Mouse (Mus musculus): ENCODE measurements at regions not wholly inside any gene's neighbourhood (a gene's known extent, or its start where the extent isn't known, plus 50 kb on each side); places are given as distances from the start of the nearest gene placed in this dataset.

DNA sequence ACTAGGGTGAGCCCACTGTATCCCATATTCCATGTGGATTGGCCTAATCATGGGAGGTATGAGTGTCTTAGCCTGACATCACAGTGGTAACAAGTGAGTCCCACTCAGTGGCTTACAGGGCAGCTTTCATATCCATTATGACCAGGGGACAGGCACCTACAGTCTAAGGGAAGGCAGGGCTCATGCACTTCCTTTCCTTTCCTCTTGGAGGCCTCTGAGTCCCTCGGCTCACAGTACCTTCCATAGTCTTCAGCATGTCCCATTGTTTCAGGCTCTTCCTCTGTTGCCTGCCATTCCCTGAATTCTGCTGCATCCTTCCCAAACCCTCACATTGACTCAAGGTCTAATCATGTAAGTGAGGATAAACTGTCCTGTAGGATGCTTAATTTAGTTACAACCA is 258.3 kb upstream of the Id2 start:
- Histone ChIP-seq H3K9me3 (no peaks in the 10 kb centered on the region), H3K27ac (no peak overlapping the region), H3K9ac (no peak overlapping the region), H3K4me1 (no peaks in the 10 kb centered on the region), H3K27me3 (no peaks in the 10 kb centered on the region), H3K4me3 (replicated peaks) (no peak overlapping the region), H3K4me2 (no peak overlapping the region), H3K36me3 (replicated peaks) (no peaks in the 10 kb centered on the region)
- no peak for ATAC-seq (ENCODE audit: low FRiP score)
- 78% methylated on average over 1 of the region's 1 CpGs for WGBS

DNA sequence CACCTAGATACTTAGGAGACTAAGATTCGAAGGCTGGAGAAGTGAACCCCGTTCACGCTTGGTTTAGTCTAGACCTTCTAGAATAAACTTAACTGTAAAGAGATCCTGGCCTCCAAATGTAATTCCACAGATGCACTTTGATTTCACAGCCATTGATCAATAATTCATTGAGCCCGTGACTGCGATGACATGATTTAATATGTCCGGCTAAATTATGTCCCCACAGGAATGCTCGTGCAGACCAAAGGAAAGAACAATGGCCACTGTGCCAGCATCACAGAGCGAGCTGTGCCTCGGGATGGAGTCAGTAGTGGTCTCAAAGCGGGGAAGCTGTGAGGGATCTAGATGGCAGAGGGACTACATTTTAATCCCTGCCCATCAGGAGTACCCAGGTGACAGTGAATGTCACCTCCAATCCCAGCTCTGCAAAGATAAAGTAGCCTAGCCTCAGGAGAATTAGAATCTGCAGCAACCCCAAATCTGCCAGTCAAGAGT is 256.5 kb upstream of the Id2 start:
- Histone ChIP-seq H3K4me1 (no peaks in the 10 kb centered on the region), H3K4me3 (replicated peaks) (no peak overlapping the region), H3K27ac (no peak overlapping the region), H3K27me3 (no peaks in the 10 kb centered on the region), H3K9me3 (no peaks in the 10 kb centered on the region), H3K9ac (no peak overlapping the region), H3K36me3 (replicated peaks) (no peaks in the 10 kb centered on the region), H3K4me2 (no peak overlapping the region)
- no peak for ATAC-seq (ENCODE audit: low FRiP score)
- WGBS: 89% methylated on average over 10 of the region's 10 CpGs

DNA sequence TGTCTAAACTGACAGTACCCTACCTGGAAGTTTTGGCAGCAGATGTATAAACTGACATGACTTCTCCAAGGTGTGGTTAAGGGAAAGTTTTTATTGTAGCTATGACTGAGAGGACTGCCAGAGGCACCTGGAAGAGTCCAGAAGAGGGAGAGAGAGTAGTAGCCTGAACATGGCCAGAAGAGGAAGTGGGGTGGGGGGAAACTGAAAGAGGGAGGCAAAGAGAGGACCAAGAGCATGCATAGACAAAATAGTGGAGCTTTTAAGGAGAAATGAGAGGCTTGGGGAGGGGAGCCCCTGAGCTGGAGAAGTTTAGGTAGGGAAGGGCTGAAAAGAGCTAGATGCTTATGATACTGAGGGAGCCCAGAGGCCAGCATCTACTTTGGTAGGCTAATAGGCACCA is 255.2 kb upstream of the Id2 start:
- H3K9me3 ChIP-seq: no peaks in the 10 kb centered on the region
- no peak overlapping the region for H3K27ac ChIP-seq
- ATAC-seq (ENCODE audit: low FRiP score): no peak
- H3K4me2 ChIP-seq: no peak overlapping the region
- no peak overlapping the region for H3K9ac ChIP-seq
- no peak overlapping the region for H3K4me3 ChIP-seq (replicated peaks)
- H3K27me3 ChIP-seq: no peaks in the 10 kb centered on the region
- H3K4me1 ChIP-seq: no peaks in the 10 kb centered on the region
- H3K36me3 ChIP-seq (replicated peaks): no peaks in the 10 kb centered on the region

DNA sequence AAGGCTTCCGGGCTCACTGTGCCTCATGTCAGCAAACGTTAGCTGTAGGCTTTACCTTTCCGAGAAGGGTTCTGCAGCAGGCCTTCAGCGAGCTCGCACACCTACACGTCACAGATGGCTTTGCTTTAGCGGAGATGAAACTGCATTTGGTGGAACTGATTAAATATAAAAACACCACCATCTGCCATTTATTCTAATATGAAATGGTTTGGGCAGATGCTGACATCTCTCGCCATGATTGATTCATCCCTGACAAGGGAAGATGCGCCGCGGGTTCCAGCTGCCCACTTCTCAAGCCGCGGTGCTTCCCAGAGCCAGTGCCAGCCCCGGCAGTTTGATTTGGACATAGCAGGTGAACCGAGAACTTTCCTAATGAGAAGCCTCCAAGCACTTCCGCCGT is 247.4 kb upstream of the Id2 start:
- no peak for ATAC-seq (ENCODE audit: low FRiP score)
- H3K4me3 ChIP-seq (replicated peaks): no peak overlapping the region
- no peak overlapping the region for H3K4me2 ChIP-seq
- no peaks in the 10 kb centered on the region for H3K9me3 ChIP-seq
- no peaks in the 10 kb centered on the region for H3K4me1 ChIP-seq
- no peak overlapping the region for H3K27ac ChIP-seq
- H3K9ac ChIP-seq: no peak overlapping the region
- H3K27me3 ChIP-seq: no peaks in the 10 kb centered on the region
- no peaks in the 10 kb centered on the region for H3K36me3 ChIP-seq (replicated peaks)
- 85% methylated on average over 17 of the region's 17 CpGs for WGBS

DNA sequence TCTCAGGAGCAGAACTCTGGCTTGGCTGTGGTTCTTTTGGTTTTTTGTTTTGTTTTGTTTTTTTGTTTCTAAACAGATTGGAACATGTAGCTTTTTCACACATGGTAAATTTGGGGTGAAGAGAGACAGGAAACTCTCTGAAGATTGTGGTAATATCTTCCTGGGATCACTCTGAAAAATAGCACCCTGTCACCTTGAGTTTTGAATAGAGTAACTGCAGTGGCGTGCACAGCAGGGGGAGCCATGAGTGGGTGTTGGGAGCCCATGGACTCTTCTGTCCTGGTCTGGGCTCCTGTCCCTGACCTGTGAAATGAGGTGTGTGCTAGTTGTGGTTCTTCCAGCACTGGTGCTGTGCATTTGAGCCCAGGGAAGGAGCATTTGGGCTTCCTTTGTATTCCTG is 241.8 kb upstream of the Id2 start:
- Histone ChIP-seq H3K4me1 (no peaks in the 10 kb centered on the region), H3K27ac (no peak overlapping the region), H3K4me2 (no peak overlapping the region), H3K36me3 (replicated peaks) (no peaks in the 10 kb centered on the region), H3K9ac (no peak overlapping the region), H3K9me3 (no peaks in the 10 kb centered on the region), H3K27me3 (no peaks in the 10 kb centered on the region), H3K4me3 (replicated peaks) (no peak overlapping the region)
- ATAC-seq (ENCODE audit: low FRiP score): no peak
- WGBS: 75% methylated on average over 1 of the region's 1 CpGs

DNA sequence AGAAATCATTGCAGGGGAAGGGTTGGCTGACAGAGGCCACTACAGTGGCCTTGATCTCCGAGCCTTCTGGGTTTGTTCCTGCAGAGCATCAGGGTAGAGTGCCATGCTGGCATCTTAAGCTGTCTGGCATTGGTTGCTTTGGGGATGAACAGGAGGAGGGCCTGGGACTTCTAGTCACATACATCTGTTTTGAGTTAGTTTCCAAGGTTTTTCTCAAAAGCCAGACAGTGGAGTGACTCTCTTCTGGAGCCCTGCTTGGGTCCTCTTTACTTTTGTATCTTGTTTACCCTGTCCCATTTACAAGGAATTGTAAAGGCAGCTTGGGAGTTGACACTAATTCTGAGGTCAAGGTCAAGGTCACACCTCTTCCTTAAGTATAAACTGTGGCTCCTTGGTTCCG is 239.0 kb upstream of the Id2 start:
- ATAC-seq (ENCODE audit: low FRiP score): no peak
- Histone ChIP-seq H3K36me3 (replicated peaks) (no peaks in the 10 kb centered on the region), H3K9ac (no peak overlapping the region), H3K4me3 (replicated peaks) (no peak overlapping the region), H3K4me2 (no peak overlapping the region), H3K27ac (no peak overlapping the region), H3K4me1 (no peaks in the 10 kb centered on the region), H3K27me3 (no peaks in the 10 kb centered on the region), H3K9me3 (no peaks in the 10 kb centered on the region)
- WGBS: 68% methylated on average over 2 of the region's 2 CpGs

DNA sequence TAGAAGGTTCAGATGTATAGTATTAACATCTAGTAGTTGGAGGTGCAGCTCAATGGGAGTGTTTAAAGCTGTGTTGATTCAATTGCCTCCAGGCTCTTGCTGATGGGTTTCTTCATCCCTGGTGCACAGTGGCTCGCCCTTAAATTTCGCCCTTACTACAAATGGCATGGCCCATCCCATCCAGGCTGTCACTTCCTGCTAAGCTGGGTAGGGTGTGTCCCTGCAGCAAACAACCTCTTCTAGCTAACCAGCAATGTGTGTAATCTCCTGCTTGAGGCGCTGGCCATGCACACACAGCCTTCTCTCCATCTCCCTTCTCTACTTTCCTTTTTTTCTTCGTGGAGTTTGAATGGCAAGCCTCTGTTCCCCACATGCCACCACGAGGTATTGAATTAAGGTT is 238.1 kb upstream of the Id2 start:
- no peak for ATAC-seq (ENCODE audit: low FRiP score)
- Histone ChIP-seq H3K9me3 (no peaks in the 10 kb centered on the region), H3K27ac (no peak overlapping the region), H3K36me3 (replicated peaks) (no peaks in the 10 kb centered on the region), H3K4me2 (no peak overlapping the region), H3K4me3 (replicated peaks) (no peak overlapping the region), H3K27me3 (no peaks in the 10 kb centered on the region), H3K9ac (no peak overlapping the region), H3K4me1 (no peaks in the 10 kb centered on the region)
- 80% methylated on average over 5 of the region's 5 CpGs for WGBS

DNA sequence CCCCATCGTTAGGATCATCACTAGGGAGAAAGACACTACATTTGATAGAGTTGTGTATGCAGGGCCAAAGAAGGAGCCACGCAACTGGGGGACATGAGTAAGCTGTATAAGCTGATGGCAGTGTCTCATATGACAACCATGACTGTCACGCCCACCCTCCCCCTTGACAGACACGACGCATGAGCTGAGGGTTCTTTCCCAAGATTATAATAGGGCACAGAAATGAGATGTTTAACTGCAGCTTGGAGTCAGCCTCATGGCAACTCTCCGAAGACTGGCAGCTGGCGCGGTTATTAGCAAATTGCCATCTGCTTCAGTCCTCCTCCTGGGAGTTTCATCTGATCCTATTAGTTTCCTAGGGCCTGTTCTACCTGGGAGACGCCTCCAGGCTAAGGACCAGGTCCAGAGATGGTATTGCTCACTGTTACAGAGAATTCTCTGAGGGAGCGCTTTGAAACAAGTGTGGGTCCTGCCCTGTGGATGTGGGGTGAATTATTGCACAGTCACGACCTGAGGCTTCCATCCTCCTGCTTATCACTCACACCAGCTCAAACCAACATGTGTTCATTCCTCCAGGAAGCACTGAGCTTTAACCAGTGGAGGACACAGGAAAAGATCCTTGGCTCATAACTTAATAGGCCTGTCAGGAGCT is 235.6 kb upstream of the Id2 start:
- WGBS: 78% methylated on average over 11 of the region's 11 CpGs
- no peaks in the 10 kb centered on the region for H3K27me3 ChIP-seq
- no peak overlapping the region for H3K4me2 ChIP-seq

DNA sequence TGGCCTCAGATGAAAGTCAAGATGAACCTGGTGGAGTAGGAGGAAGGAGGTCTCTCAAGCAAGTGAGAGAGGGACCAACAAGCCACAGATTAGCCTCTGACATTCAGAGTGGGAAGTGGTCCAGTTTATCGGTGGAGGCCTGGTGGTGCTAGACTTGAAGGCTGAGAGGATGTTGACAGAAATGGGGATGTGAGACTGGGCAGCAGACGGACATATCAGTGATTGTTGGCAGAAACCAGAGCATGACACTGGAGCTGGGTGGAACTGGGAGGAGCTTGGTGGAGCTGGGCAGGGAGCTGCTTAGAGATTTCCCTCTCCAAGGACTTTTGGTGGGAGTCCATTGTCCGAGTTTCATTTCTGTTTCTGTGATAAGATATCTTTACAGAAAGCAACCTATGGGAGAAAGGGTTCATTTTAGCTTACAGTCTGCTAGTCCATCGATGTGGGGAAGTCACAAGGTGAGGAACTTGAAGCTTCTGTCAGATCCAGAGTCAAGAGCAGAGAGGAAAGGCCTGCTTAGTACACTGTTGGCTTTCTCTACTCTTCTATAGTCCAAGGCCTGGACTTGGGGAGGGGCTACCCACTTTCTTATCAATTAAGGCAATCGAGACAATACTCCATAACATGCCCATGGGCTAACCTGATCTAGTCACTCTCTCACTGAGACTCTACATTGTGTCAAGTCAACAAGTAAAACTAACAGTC is 233.2 kb upstream of the Id2 start:
- no peak overlapping the region for H3K4me3 ChIP-seq (replicated peaks)
- H3K9me3 ChIP-seq: no peaks in the 10 kb centered on the region
- 82% methylated on average over 5 of the region's 5 CpGs for WGBS
- H3K36me3 ChIP-seq (replicated peaks): no peaks in the 10 kb centered on the region
- no peak overlapping the region for H3K4me2 ChIP-seq
- ATAC-seq (ENCODE audit: low FRiP score): no peak
- no peaks in the 10 kb centered on the region for H3K4me1 ChIP-seq
- H3K27ac ChIP-seq: no peak overlapping the region
- H3K9ac ChIP-seq: no peak overlapping the region
- no peaks in the 10 kb centered on the region for H3K27me3 ChIP-seq

More for the DNA sequence above, 235.6 kb upstream of the Id2 start:
- H3K27ac ChIP-seq: no peak overlapping the region
- H3K4me3 ChIP-seq (replicated peaks): no peak overlapping the region
- ATAC-seq (ENCODE audit: low FRiP score): no peak
- H3K4me1 ChIP-seq: no peaks in the 10 kb centered on the region
- H3K9me3 ChIP-seq: no peaks in the 10 kb centered on the region
- H3K36me3 ChIP-seq (replicated peaks): no peaks in the 10 kb centered on the region
- H3K9ac ChIP-seq: no peak overlapping the region

DNA sequence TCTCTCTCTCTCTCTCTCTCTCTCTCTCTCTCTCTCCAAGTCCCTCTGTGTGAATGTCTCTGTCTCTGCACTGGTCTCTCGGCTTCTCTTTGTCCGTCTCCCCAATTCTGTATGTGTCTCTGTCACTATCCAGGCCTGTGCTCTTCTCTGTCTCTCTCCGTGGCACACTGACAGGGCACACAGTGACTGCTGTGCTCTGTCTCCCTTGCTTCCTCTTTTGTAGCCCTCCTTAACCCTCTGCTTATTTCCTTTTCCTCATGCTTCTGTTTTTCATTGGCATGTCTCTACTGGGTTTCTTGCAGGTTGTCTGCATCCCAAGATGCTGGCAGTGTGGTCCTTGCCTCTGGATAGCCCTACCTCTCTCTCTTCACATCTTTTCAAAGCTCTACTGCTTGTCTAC is 229.0 kb upstream of the Id2 start:
- Histone ChIP-seq H3K4me2 (no peak overlapping the region), H3K27me3 (no peaks in the 10 kb centered on the region), H3K4me1 (no peaks in the 10 kb centered on the region), H3K27ac (no peak overlapping the region), H3K9ac (no peak overlapping the region), H3K4me3 (replicated peaks) (no peak overlapping the region), H3K36me3 (replicated peaks) (no peaks in the 10 kb centered on the region), H3K9me3 (no peaks in the 10 kb centered on the region)
- ATAC-seq (ENCODE audit: low FRiP score): no peak
- 92% methylated on average over 3 of the region's 3 CpGs for WGBS

DNA sequence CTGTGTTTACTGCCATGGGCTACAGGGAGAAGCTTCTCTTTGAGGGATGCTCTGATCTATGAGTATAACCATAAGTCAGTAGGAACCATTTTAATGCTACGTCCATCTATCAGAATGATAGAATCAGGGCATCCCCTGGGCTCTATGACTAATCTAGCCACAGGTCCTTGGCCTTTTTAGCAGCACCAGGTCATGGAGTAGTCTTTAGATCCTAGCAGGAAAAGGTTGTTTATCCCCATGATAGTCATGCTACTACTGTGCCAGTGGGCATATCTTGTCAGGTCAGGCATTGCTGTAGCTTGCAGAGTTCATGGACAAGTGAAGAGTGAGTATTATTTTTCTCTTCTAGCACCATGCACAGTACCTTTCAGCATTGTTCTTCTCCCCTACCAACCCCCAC is 226.2 kb upstream of the Id2 start:
- no peak for ATAC-seq (ENCODE audit: low FRiP score)
- Histone ChIP-seq H3K27me3 (no peaks in the 10 kb centered on the region), H3K9me3 (no peaks in the 10 kb centered on the region), H3K4me3 (replicated peaks) (no peak overlapping the region), H3K27ac (no peak overlapping the region), H3K4me1 (no peaks in the 10 kb centered on the region), H3K9ac (no peak overlapping the region), H3K4me2 (no peak overlapping the region), H3K36me3 (replicated peaks) (no peaks in the 10 kb centered on the region)
- WGBS: 74% methylated on average over 1 of the region's 1 CpGs

DNA sequence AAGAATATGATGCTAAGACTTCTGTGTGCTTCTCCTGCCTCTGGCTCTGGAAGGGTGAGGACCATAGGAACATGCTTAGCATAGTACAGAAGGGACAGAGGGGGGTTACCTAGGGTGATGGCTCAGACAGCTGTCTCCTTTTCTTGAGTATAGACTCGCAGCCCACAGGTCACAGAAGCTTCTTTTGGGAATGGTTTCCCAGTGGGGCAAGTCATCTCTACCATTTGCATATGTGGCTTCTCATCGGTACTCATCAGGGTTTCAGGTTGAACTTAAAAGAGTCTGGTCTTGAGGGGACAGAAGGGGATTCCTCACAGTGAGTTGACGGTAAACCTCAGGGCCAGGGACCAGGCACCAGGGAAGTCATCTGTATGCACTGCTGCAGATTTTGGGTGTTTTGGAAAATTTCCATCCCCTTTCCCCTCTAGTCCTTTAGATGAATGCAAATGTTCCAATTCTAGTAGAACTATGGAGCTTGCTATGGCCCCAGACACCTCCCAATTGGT is 223.4 kb upstream of the Id2 start:
- H3K27me3 ChIP-seq: no peaks in the 10 kb centered on the region
- no peak overlapping the region for H3K4me3 ChIP-seq (replicated peaks)
- no peak overlapping the region for H3K4me2 ChIP-seq
- no peaks in the 10 kb centered on the region for H3K4me1 ChIP-seq
- H3K36me3 ChIP-seq (replicated peaks): no peaks in the 10 kb centered on the region
- H3K9me3 ChIP-seq: no peaks in the 10 kb centered on the region
- WGBS: 93% methylated on average over 3 of the region's 3 CpGs
- no peak overlapping the region for H3K27ac ChIP-seq
- H3K9ac ChIP-seq: no peak overlapping the region
- no peak for ATAC-seq (ENCODE audit: low FRiP score)

DNA sequence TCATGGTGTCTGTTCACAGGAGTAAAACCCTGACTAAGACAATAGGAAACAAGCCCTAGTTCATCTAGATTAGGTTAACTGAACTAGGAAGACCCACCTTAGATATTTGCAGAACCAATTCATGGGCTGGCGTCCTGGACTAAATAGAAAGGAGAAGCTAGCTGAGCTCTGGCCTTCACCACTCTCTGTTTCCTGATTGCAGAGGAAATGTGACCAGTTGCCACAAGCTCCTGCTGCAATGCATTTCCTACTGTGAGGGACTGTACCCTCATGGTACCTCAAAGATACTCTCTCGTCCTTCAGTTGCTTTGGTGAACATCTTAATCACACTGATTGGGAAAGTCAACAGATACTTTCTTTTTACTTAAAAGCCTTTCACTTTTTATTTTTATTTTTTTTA is 222.9 kb upstream of the Id2 start:
- Histone ChIP-seq H3K9me3 (no peaks in the 10 kb centered on the region), H3K4me1 (no peaks in the 10 kb centered on the region), H3K27me3 (no peaks in the 10 kb centered on the region), H3K4me2 (no peak overlapping the region), H3K27ac (no peak overlapping the region), H3K9ac (no peak overlapping the region), H3K4me3 (replicated peaks) (no peak overlapping the region), H3K36me3 (replicated peaks) (no peaks in the 10 kb centered on the region)
- ATAC-seq (ENCODE audit: low FRiP score): no peak
- WGBS: 91% methylated on average over 2 of the region's 2 CpGs
